Mouse (Mus musculus): Measurements from ENCODE around the gene Ccr7. TPM values are rescaled to one million over a fixed set of nuclear protein-coding genes. Genes with fewer than 3 reads are reported as not detected.

The Ccr7 gene
- polyA plus RNA-seq, 1 experiment from 2014 or later: 0.40 TPM

DNA sequence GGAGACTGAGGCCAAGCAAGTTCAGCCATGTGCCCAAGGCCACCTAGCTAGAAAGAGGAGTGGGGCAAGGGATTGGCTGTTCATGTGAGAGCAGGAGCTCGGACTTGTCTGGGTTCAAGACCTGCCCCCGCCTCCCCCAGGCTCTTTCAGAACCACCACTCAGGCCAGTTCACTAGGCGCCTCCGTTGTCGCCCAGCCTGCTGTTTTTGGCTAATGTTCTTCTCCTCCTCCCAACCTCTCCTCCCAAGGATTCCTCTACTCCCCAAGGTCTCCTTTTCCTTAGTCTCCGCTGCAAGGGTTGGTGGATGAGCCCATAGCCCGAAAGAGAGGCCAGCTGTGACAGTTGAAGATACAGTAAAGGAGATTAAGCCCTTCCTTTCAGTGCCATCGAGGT, 19.8 kb downstream of the Ccr7 start:
- H3K9me3 ChIP-seq: no peaks in the 10 kb centered on the region
- peaks cover 65% of the 10 kb centered on the region for H3K4me1 ChIP-seq (replicated peaks)
- H3K4me3 ChIP-seq (replicated peaks): no peak overlapping the region
- H3K36me3 ChIP-seq: no peaks in the 10 kb centered on the region
- WGBS: 32% methylated on average over 8 of the region's 8 CpGs
- no peak for ATAC-seq (ENCODE audit: insufficient number of reproducible peaks, insufficient read depth, low FRiP score, low TSS enrichment, low read depth)
- 0 out of 2 replicates have a peak overlapping the region, but pooled peaks have one; percentile 1 for H3K9ac ChIP-seq (replicated peaks)
- no peaks in the 10 kb centered on the region for H3K27me3 ChIP-seq
- H3K4me2 ChIP-seq: 0 out of 2 replicates have a peak overlapping the region, but pooled peaks have one; percentile 1
- peak overlapping the region; percentile 93 for H3K27ac ChIP-seq

DNA sequence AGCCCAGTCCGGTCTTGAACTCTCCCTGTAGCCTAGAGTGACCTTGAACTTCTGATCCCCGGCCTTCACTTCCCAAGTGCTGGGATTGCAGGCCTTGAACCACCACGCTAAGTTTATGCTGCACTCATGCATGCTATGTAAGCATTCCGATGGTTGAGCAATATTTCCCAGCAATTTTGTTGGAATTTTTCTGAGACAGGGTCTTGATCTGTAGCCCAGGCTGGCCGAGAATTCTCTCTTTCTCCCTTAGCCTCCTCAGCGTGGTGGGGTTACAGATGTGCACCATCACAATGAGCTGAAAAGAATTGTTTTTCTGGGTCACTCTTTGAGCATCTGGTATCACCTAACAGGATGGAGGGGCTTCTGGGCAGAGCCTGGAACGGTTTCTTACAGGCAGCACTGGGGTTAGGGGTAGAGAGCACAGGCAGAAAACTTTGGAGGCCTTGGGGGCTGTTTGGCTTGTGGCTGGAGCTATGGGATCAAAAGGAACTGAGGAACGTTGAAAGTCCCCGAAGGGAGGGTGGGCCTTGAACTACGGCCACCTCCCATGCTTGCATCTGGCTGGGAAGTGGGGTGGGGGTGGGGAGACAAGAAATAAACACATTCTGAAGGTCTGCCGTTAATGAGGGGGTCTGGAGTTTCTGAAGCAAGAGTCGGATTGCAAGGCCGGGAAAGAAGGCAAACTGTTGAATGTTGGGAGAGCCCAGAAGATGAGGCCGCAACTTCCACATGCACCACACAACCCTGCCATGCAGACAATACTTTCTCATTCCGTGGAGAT, 20.4 kb downstream of the Ccr7 start:
- no peak overlapping the region for H3K9ac ChIP-seq (replicated peaks)
- H3K4me2 ChIP-seq: 0 out of 2 replicates have a peak overlapping the region, but pooled peaks have one; percentile 1
- 27% methylated on average over 15 of the region's 15 CpGs for WGBS
- H3K4me1 ChIP-seq (replicated peaks): peaks cover 65% of the 10 kb centered on the region
- H3K36me3 ChIP-seq: no peaks in the 10 kb centered on the region
- no peaks in the 10 kb centered on the region for H3K9me3 ChIP-seq
- H3K27ac ChIP-seq: peak overlapping the region; percentile 93
- H3K4me3 ChIP-seq (replicated peaks): no peak overlapping the region
- H3K27me3 ChIP-seq: no peaks in the 10 kb centered on the region
- ATAC-seq (ENCODE audit: insufficient number of reproducible peaks, insufficient read depth, low FRiP score, low TSS enrichment, low read depth): no peak

DNA sequence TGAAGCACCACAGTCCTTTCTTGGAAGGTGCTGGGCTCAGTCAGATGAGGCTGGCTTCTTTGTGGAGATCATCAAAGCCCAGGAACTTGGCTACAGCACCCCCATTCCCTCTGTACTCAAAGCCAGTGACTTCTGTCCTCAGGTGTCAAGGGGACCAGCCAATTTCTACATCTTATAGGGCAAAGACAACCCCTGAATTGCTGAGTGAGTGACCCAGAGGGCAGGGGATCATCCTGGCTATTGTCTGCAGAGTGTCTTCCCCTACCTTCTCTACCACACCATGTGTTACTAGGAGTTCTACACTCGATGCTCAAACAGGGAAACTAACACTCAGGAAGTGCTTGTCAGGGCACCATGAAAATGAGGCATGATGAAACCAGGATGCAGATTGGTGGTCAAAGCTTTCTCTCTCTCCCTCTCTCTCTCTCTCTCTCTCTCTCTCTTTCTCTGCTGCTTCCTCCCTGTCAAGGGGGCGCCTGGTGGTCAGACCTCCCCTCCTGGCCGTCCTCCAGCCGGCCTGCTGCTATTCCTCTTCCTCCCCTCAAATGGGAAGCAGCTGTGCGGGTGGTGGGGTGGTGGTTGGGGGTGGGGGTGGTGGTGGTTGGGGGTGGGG, 21.5 kb downstream of the Ccr7 start:
- WGBS: 7% methylated on average over 5 of the region's 5 CpGs
- Histone ChIP-seq H3K4me3 (replicated peaks) (no peak overlapping the region), H3K27me3 (no peaks in the 10 kb centered on the region), H3K9me3 (no peaks in the 10 kb centered on the region), H3K4me2 (0 out of 2 replicates have a peak overlapping the region, but pooled peaks have one; percentile 4), H3K9ac (replicated peaks) (no peak overlapping the region), H3K27ac (peak overlapping the region; percentile 93), H3K36me3 (no peaks in the 10 kb centered on the region), H3K4me1 (replicated peaks) (peaks cover 65% of the 10 kb centered on the region)
- no peak for ATAC-seq (ENCODE audit: insufficient number of reproducible peaks, insufficient read depth, low FRiP score, low TSS enrichment, low read depth)

DNA sequence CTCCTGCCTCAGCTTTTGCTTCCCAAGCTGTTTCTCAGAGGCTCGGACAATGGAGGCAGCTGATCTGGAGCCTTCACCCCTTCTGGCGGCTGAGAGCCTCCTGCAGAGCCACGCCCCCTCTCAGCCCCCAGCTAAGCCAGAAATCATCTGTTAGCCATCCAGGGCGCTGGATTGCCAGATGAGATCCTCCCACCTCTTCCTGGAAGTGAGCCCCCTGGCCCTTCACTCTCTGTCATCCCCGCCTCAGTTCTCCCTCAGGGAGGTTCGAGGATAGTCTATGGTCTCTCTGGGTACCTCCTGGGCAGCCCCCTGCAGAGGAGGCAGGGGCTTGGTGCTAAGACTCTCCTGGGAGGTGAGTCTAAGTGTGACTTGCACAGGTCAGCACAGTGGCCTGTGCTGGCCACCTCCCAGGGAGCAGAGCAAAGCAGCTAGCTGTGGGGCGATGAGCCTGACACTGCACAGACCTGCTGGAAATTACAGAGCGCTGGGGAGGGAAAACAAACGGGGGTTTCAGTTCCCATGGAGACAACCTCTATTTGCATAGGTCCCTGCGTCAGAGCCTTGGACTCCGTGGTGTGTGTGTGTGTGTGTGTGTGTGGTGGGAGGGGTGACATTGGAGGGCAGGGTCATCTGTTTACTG, 22.7 kb downstream of the Ccr7 start:
- H3K36me3 ChIP-seq: no peaks in the 10 kb centered on the region
- H3K4me1 ChIP-seq (replicated peaks): peaks cover 67% of the 10 kb centered on the region
- H3K9ac ChIP-seq (replicated peaks): peak overlapping the region; percentile 42; the same call in 1 of the 2 replicates
- 3% methylated on average over 11 of the region's 11 CpGs for WGBS
- H3K4me2 ChIP-seq: peak overlapping the region; percentile 42
- no peaks in the 10 kb centered on the region for H3K9me3 ChIP-seq
- no peaks in the 10 kb centered on the region for H3K27me3 ChIP-seq
- H3K4me3 ChIP-seq (replicated peaks): peak overlapping the region; percentile 27
- ATAC-seq (ENCODE audit: insufficient number of reproducible peaks, insufficient read depth, low FRiP score, low TSS enrichment, low read depth): peak; percentile 43
- peak overlapping the region; percentile 92 for H3K27ac ChIP-seq

DNA sequence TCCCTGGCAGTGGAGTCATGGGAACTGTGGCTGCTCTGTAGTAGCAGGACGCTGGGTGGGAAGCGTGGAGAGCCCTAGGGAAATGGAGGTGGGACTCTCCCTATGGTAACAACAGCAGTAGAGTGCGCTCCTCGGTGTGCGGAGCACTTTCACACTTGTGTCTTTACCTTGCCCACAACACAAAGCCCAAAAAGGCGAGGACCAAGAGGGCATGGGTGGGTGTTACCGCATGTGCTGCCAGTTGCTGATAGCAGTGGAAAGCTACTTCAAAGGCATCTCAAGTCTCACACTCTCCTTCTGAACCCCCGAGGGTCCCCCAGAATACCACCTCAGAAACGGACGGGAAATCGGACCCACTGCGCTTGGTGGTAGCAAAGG, 23.4 kb downstream of the Ccr7 start:
- Histone ChIP-seq H3K4me2 (peak overlapping the region; percentile 42), H3K36me3 (no peaks in the 10 kb centered on the region), H3K9me3 (no peaks in the 10 kb centered on the region), H3K4me1 (replicated peaks) (peaks cover 69% of the 10 kb centered on the region), H3K27me3 (no peaks in the 10 kb centered on the region), H3K4me3 (replicated peaks) (peak overlapping the region; percentile 27), H3K9ac (replicated peaks) (no peak overlapping the region), H3K27ac (peak overlapping the region; percentile 92)
- no peak for ATAC-seq (ENCODE audit: insufficient number of reproducible peaks, insufficient read depth, low FRiP score, low TSS enrichment, low read depth)
- WGBS: 24% methylated on average over 12 of the region's 12 CpGs

DNA sequence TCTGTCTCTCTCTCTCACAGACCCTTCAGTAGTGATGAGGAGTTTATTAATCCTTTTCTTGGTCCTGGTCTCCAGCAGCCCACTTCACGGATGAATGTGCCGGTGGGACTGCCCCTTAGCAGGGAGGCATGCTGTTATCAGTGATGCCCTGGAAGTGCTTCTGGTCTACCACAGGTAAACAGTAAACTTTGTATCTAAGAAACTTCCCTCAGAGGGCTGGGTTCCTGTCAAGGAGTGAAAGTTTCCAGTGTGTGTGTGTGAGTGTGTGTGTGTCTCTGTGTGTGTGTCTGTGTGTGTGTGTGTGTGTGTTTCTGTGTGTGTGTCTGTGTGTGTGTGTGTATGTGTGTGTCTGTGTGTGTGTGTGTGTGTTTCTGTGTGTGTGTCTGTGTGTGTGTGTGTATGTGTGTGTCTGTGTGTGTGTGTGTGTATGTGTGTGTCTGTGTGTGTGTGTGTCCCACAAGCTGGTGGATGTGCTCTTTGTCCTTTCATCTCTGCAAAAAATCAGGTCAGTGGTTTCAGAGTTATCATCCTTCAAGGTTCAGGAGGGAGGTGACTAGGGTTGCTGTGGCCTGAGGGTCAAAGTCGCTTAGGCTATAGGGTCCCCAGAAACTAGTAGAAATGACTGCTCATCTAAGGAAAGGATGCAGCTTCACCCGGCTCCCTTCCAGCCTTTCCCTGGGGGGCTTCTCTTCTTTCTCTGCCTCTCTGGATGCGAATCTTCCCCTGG, 24.0 kb downstream of the Ccr7 start:
- no peaks in the 10 kb centered on the region for H3K27me3 ChIP-seq
- H3K36me3 ChIP-seq: no peaks in the 10 kb centered on the region
- ATAC-seq (ENCODE audit: insufficient number of reproducible peaks, insufficient read depth, low FRiP score, low TSS enrichment, low read depth): no peak
- no peak overlapping the region for H3K9ac ChIP-seq (replicated peaks)
- no peak overlapping the region for H3K4me3 ChIP-seq (replicated peaks)
- peaks cover 68% of the 10 kb centered on the region for H3K4me1 ChIP-seq (replicated peaks)
- no peak overlapping the region for H3K4me2 ChIP-seq
- no peaks in the 10 kb centered on the region for H3K9me3 ChIP-seq
- WGBS: 54% methylated on average over 5 of the region's 5 CpGs
- H3K27ac ChIP-seq: peak overlapping the region; percentile 92; the same call in 1 of the 2 replicates

DNA sequence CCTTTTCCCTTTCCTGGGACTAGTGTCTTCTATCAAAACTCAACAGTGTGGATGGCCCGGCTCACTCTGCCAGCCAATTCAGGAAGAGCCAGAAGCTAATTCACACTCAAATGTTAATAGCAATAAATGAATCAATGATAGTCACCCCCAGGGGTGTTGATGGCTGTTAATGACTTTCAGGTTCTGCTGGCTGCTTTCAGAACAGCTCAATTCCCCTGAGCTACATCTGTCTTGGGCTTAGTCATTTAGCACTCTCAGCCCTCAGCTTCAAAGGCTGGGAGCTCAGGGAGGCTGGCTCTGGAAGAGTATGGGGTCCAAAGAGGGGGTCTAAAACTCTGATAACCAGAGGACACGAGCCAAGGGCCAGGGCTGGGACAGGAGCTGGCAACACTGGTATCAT, 25.6 kb downstream of the Ccr7 start:
- Histone ChIP-seq H3K4me1 (replicated peaks) (peaks cover 67% of the 10 kb centered on the region), H3K36me3 (no peaks in the 10 kb centered on the region), H3K27ac (no peak overlapping the region), H3K27me3 (no peaks in the 10 kb centered on the region), H3K9ac (replicated peaks) (no peak overlapping the region), H3K4me2 (no peak overlapping the region), H3K9me3 (no peaks in the 10 kb centered on the region), H3K4me3 (replicated peaks) (no peak overlapping the region)
- 16% methylated on average over 2 of the region's 2 CpGs for WGBS
- no peak for ATAC-seq (ENCODE audit: insufficient number of reproducible peaks, insufficient read depth, low FRiP score, low TSS enrichment, low read depth)

DNA sequence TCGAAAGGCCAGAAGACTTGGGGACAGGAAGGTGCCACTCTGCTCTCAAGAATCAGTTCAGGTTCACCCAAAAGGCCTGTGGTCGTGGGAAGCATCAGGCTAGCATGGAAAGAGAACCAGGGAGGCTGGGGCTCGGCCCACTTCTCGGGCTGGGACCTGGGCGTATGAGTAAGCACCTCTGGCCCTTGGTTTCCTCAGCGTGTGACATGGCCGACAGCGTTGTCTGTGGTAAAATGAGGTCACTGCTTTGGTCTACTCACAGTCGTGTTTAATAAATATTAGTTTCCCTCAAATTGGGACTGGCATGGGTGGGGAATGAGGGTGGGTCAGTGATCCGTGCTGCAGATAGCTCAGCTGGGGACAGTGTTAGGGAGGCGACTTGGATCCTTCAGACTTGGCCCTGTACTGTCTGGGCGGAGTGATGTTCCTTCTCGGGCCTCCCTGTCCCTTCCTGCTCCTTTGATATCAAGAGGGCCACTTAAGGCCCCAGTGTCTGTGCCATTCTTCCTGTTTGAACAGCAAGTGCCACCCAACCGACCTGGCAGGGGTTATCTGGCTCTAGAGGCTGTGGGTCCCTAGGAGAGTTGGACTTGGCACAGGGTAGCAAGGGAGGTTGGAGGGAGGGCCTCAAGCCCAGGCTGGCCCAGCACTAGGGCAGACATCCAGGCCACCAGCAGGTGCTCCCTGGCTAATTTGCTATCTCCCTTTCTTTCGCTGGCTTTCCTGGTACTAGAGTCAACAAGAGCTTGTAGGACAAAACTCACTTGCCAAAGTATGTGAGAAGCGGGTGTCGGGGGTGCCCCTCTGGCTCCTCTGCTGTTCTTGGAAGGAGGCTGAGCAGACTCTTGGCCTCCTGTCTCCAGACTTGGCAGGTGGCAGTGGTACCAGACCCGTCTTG, 26.8 kb downstream of the Ccr7 start:
- peaks cover 58% of the 10 kb centered on the region for H3K4me1 ChIP-seq (replicated peaks)
- ATAC-seq (ENCODE audit: insufficient number of reproducible peaks, insufficient read depth, low FRiP score, low TSS enrichment, low read depth): no peak
- 84% methylated on average over 18 of the region's 18 CpGs for WGBS

DNA sequence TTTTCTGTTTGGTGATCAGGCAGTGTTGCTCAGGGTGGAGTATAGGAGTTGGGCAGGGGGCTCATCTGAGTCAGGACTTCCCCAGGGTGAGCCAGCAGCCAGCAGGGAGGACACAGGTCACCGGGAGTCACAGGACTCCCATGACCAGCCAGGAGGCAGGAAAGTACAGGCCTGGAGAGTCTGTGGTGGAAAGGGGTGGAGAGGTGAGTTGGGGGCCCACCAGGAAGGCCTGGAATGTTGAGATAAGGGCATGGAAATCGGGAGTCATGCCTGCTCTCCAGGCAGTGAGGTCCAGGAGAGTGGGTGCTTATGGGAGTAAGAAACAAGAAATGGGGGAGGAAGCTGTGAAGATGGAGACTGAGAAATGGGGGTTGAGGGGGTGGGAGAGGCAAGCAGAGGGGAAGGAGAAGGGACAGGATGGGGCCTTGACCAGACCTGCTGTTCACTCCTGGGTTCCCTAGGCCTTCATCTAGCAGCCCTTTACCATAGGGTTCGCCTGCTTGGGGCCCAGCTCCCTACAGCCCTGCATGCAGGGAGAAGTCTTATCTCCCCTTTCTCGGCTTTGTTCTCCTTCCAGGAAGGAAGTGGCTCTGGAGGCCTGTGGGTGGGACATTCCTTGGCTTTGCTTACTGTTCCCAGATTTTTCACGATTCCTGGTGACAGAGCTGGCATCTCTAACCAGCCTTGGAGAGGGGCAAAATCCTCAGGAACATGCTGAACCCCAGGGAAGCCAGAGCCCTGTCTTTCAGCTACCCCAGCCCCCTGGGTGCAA, 28.2 kb downstream of the Ccr7 start:
- Histone ChIP-seq H3K4me1 (replicated peaks) (peaks cover 46% of the 10 kb centered on the region), H3K9me3 (peaks cover 7% of the 10 kb centered on the region; the same call in 1 of the 2 replicates), H3K4me3 (replicated peaks) (no peak overlapping the region), H3K27ac (peak overlapping the region; percentile 59), H3K36me3 (no peaks in the 10 kb centered on the region), H3K9ac (replicated peaks) (no peak overlapping the region; the same call in 1 of the 2 replicates), H3K4me2 (no peak overlapping the region), H3K27me3 (no peaks in the 10 kb centered on the region)
- no peak for ATAC-seq (ENCODE audit: insufficient number of reproducible peaks, insufficient read depth, low FRiP score, low TSS enrichment, low read depth)
- 36% methylated on average over 5 of the region's 5 CpGs for WGBS

More for the DNA sequence above, 26.8 kb downstream of the Ccr7 start:
- Histone ChIP-seq H3K4me3 (replicated peaks) (no peak overlapping the region), H3K9me3 (peaks cover 7% of the 10 kb centered on the region; the same call in 1 of the 2 replicates), H3K27ac (0 out of 2 replicates have a peak overlapping the region, but pooled peaks have one; percentile 12), H3K36me3 (no peaks in the 10 kb centered on the region), H3K4me2 (no peak overlapping the region), H3K9ac (replicated peaks) (no peak overlapping the region), H3K27me3 (no peaks in the 10 kb centered on the region)
